Mouse (Mus musculus) midbrain, embryonic 14.5 days (tissue): Measurements from ENCODE around the gene Arhgef40. TPM values are rescaled to one million over a fixed set of nuclear protein-coding genes. Genes with fewer than 3 reads are reported as not detected.

ENCODE experiments used
- ATAC-seq: fragments of 200-750 bp; cut with Nextera tagmentation; 2 replicates; pipeline ENCODE4 v1.8.0; 2017; ENCODE audit warnings: moderate number of reproducible peaks, moderate library complexity; ENCODE audit not compliant: low FRiP score, low TSS enrichment
- DNase-seq: peaks from one replicate; pipeline ENCODE4 v3.0.0-alpha.2; 2015
- H3K27ac ChIP-seq: fragments of 300-500 bp; sonication (generic); replicated peaks from 2 replicates; pipeline ENCODE4 v1.5.1; 2014; ENCODE audit warnings: mild to moderate bottlenecking, low read depth, low read length, moderate library complexity
- H3K27me3 ChIP-seq: fragments of 300-500 bp; sonication (generic); 2 replicates; pipeline ENCODE4 v1.6.1; 2014; ENCODE audit warnings: low read length, control low read depth, mixed read lengths; ENCODE audit not compliant: control insufficient read depth, insufficient read depth
- H3K36me3 ChIP-seq: fragments of 300-500 bp; sonication (generic); 2 replicates; pipeline ENCODE4 v1.6.1; 2014; ENCODE audit warnings: low read length, control low read depth; ENCODE audit not compliant: control insufficient read depth, insufficient read depth
- H3K4me1 ChIP-seq: fragments of 300-500 bp; sonication (generic); 2 replicates; pipeline ENCODE4 v1.6.1; 2014; ENCODE audit warnings: mild to moderate bottlenecking, antibody characterized with exemption, low read length, control low read depth; ENCODE audit not compliant: control insufficient read depth, insufficient read depth
- H3K4me2 ChIP-seq: fragments of 300-500 bp; sonication (generic); 2 replicates; pipeline ENCODE4 v1.6.1; 2014; ENCODE audit warnings: mild to moderate bottlenecking, low read length, moderate library complexity
- H3K4me3 ChIP-seq: fragments of 300-500 bp; sonication (generic); replicated peaks from 2 replicates; pipeline ENCODE4 v1.5.1; 2014; ENCODE audit warnings: low read depth, low read length
- H3K9ac ChIP-seq: fragments of 300-500 bp; sonication (generic); replicated peaks from 2 replicates; pipeline ENCODE4 v1.6.1; 2014; ENCODE audit warnings: mild to moderate bottlenecking, low read length, moderate library complexity
- H3K9me3 ChIP-seq: fragments of 300-500 bp; sonication (generic); 2 replicates; pipeline ENCODE4 v1.6.1; 2016; ENCODE audit warnings: low read length, control low read depth, mixed read lengths; ENCODE audit not compliant: control insufficient read depth
- WGBS: fragments of 180-500 bp; shearing (Covaris S2); extraction: QIAGEN DNeasy Blood & Tissue Kit; methylation state at CpG from one replicate; pipeline ENCODE4 v1.1.7; 2014; 5-methylcytosine and 5-hydroxymethylcytosine counted together
- polyA plus RNA-seq: library from polyadenylated mRNA; unstranded; fragments of >200 nt; fragmentation: Nextera tagmentation; extraction: Ambion mirVana; gene quantifications from 2 replicates; pipeline ENCODE4 v1.2.1, GENCODE M21; 2014

Arhgef40 gene
- polyA plus RNA-seq, 1 experiment from 2014 or later, result 72.8 TPM

- ATAC-seq (no peak), DNase-seq (peak; percentile 35)
- Histone ChIP-seq H3K4me2 (no peak overlapping the region), H3K4me1 (peaks cover 56% of the 10 kb centered on the region), H3K27ac (0 out of 2 replicates have a peak overlapping the region, but pooled peaks have one; percentile 1), H3K9ac (no peak overlapping the region), H3K4me3 (no peak overlapping the region), H3K9me3 (no peaks in the 10 kb centered on the region), H3K27me3 (no peaks in the 10 kb centered on the region), H3K36me3 (peaks cover 63% of the 10 kb centered on the region)
- 65% methylated on average over 8 of the region's 8 CpGs for WGBS
Observed at GRCm38 (mm10) chr14:52006241-52006640, 21.7 kb downstream of the Arhgef40 start.

- Histone ChIP-seq H3K9ac (no peak overlapping the region), H3K27me3 (no peaks in the 10 kb centered on the region), H3K9me3 (no peaks in the 10 kb centered on the region), H3K27ac (no peak overlapping the region), H3K4me3 (no peak overlapping the region), H3K4me2 (no peak overlapping the region), H3K36me3 (peaks cover 61% of the 10 kb centered on the region), H3K4me1 (peaks cover 61% of the 10 kb centered on the region)
- no peak for ATAC-seq
- WGBS, result 95% methylated on average over 23 of the region's 23 CpGs
- no peak for DNase-seq
Observed at GRCm38 (mm10) chr14:52006771-52007170, 22.3 kb downstream of the Arhgef40 start.

DNA sequence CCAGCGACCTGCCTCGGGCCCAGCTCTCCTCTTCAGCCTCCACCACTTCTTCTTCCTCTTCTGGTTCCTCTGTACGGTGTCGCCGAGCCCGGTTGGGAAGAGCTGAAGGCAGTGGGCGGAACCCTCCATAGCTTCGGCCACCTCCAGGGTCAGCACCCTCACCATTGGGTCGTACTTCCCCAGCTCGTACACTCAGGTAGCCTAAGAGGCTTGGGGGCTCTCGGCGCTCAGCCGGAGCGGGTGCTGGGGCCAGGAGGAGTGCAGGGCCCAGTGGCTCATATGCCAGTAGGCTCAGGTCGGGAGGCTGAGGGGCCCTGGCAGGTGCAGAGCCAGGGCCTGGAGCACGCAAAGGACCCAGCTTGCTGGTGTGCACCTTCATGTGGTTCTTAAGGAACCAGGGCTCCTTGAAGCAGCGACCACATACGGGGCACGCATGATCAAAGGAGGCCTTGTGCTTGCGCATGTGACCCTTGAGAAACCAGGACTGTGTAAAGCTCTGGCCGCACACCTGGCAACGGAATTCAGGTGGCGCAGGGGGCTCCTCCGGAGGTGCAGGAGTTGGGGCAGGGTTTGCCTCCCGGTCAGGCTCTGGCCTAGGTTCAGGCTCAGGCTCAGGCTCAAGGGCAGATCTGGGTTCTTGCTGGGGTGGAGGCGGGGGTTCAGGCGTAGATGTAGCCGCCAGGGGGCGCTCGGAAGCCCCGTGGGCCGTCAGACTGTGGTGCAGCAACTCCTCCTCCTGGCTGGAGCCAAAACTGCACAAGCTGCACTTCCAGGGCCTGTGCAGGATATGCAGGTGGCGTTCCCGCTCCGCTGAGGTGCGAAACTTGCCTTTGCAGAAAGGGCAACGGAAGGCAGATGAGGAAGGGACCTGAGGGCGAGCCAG, 24.0 kb downstream of the Arhgef40 start:
- peak; percentile 94 for DNase-seq
- Histone ChIP-seq H3K9ac (peak overlapping the region; percentile 57; the same call in 1 of the 2 replicates), H3K36me3 (peaks cover 48% of the 10 kb centered on the region), H3K4me2 (peak overlapping the region; percentile 69), H3K4me3 (peak overlapping the region; percentile 38), H3K27me3 (no peaks in the 10 kb centered on the region), H3K4me1 (peaks cover 69% of the 10 kb centered on the region), H3K9me3 (no peaks in the 10 kb centered on the region), H3K27ac (peak overlapping the region; percentile 99)
- 48% methylated on average over 38 of the region's 38 CpGs for WGBS
- ATAC-seq, result peak; percentile 51

DNA sequence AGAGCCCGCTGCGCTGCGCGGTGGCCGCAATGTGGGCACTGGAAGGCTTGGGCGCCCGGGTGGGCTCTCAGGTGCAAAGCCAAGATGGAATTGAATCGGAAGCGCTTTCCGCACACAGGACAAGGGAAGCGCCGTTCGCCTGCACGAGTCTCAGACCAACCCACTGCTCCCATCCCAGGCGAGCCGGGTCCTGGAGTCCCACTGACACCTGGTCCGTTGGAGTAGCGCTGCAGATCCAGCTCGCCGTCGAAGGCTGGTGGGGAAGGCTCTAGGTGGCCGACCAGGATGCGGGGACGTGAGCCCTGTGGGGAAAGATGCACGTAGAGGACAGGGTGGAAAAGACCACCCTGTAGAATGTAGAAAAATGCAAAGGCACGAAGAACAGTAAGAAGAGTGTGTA, 24.8 kb downstream of the Arhgef40 start:
- DNase-seq (no peak), ATAC-seq (no peak)
- WGBS, result 12% methylated on average over 26 of the region's 26 CpGs
- no peaks in the 10 kb centered on the region for H3K9me3 ChIP-seq
- peaks cover 48% of the 10 kb centered on the region for H3K36me3 ChIP-seq
- H3K4me3 ChIP-seq, result peak overlapping the region; percentile 38
- peak overlapping the region; percentile 69 for H3K4me2 ChIP-seq
- H3K4me1 ChIP-seq, result peaks cover 63% of the 10 kb centered on the region
- peak overlapping the region; percentile 99 for H3K27ac ChIP-seq
- peak overlapping the region; percentile 57 for H3K9ac ChIP-seq
- no peaks in the 10 kb centered on the region for H3K27me3 ChIP-seq

- ATAC-seq (no peak), DNase-seq (no peak)
- no peaks in the 10 kb centered on the region for H3K9me3 ChIP-seq
- H3K27ac ChIP-seq, result peak overlapping the region; percentile 99
- no peaks in the 10 kb centered on the region for H3K27me3 ChIP-seq
- H3K36me3 ChIP-seq, result peaks cover 46% of the 10 kb centered on the region
- peak overlapping the region; percentile 57 for H3K9ac ChIP-seq
- WGBS, result 16% methylated on average over 6 of the region's 6 CpGs
- H3K4me2 ChIP-seq, result peak overlapping the region; percentile 69
- H3K4me1 ChIP-seq, result peaks cover 58% of the 10 kb centered on the region
- H3K4me3 ChIP-seq, result peak overlapping the region; percentile 38
Observed at GRCm38 (mm10) chr14:52009841-52010240, 25.3 kb downstream of the Arhgef40 start.

DNA sequence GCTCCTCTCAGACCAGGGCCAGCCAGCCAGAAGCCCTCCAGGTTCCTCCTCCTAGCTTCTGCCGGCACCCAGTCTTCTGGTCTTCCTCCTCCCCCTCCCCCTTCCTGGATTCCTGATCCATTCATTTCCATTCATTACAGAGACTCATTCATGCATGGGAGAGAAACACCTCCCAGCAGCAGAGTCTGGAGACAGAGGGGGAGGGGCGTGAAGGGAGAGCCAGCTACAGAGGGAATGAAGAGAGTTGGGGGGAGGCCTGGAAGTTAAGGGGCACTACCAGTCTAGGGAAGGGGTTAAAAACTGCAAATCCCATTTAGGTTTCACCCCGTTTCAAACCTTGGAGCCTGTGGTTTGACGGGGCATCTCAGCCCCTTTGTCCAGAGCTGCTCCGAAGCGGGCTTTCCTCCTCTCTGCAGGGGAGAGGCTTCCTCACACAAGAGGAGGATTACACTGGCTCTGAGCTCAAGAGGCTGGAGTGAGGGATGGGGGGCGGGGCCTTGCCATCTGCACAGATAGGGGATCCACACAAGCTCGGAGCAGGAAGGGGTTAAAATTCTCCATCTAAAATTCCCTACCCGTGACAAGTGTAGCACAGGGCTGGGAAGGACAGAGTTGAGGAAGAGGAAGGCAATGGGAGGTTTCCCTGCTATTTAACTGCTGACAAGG, 26.1 kb downstream of the Arhgef40 start:
- Histone ChIP-seq H3K9me3 (no peaks in the 10 kb centered on the region), H3K27ac (peak overlapping the region; percentile 99), H3K9ac (peak overlapping the region; percentile 57), H3K4me2 (peak overlapping the region; percentile 69), H3K27me3 (no peaks in the 10 kb centered on the region), H3K4me3 (peak overlapping the region; percentile 38), H3K4me1 (peaks cover 59% of the 10 kb centered on the region), H3K36me3 (peaks cover 38% of the 10 kb centered on the region)
- ATAC-seq (peak; percentile 78), DNase-seq (peak; percentile 95)
- WGBS, result under 1% methylated on average over 9 of the region's 9 CpGs

DNA sequence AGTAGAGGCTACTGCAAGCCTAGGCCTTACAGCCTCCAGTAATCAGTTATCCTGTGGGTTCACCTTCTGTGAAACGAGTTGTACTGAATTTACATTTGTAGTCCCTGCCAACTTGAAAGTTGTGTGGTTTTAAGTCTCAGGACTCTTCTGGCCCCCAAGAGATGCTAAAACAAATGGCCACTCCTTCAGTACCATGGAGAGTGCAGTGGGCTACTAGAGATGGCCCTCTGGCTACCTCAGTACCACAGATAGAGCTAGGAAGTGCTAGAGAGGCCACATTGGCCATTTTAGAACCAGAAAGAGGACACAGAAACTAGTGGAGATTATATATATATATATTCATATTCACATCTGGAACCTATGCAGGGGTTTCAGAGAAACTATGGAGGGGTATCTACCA, 27.2 kb downstream of the Arhgef40 start:
- peaks cover 70% of the 10 kb centered on the region for H3K4me1 ChIP-seq
- DNase-seq (no peak), ATAC-seq (no peak)
- peak overlapping the region; percentile 38; the same call in 1 of the 2 replicates for H3K4me3 ChIP-seq
- H3K36me3 ChIP-seq, result peaks cover 27% of the 10 kb centered on the region
- WGBS, result 14% methylated on average over 1 of the region's 1 CpGs
- H3K9ac ChIP-seq, result no peak overlapping the region
- H3K27ac ChIP-seq, result peak overlapping the region; percentile 99
- peak overlapping the region; percentile 69 for H3K4me2 ChIP-seq
- H3K27me3 ChIP-seq, result no peaks in the 10 kb centered on the region
- H3K9me3 ChIP-seq, result no peaks in the 10 kb centered on the region

GRCm38 (mm10) chr14:52012085-52012484, 27.6 kb downstream of the Arhgef40 start:
- Histone ChIP-seq H3K4me3 (peak overlapping the region; percentile 68), H3K9ac (peak overlapping the region; percentile 94)

More at GRCm38 (mm10) chr14:52012085-52012484, 27.6 kb downstream of the Arhgef40 start:
- H3K36me3 ChIP-seq, result peaks cover 23% of the 10 kb centered on the region
- H3K27ac ChIP-seq, result peak overlapping the region; percentile 99
- no peaks in the 10 kb centered on the region for H3K27me3 ChIP-seq
- H3K4me1 ChIP-seq, result peaks cover 73% of the 10 kb centered on the region
- H3K4me2 ChIP-seq, result peak overlapping the region; percentile 69
- WGBS, result 35% methylated on average over 4 of the region's 4 CpGs
- H3K9me3 ChIP-seq, result no peaks in the 10 kb centered on the region
- ATAC-seq (no peak), DNase-seq (peak; percentile 50)
